Mouse (Mus musculus) CH12.LX (cell line): Measurements from ENCODE around the gene Fcnb. TPM values are rescaled to one million over a fixed set of nuclear protein-coding genes. Genes with fewer than 3 reads are reported as not detected.

Experiments used
- DNase-seq: peaks from one replicate; pipeline ENCODE4 v3.0.0-alpha.2; 2013; ENCODE audit errors: extremely low read depth
- H3K27ac ChIP-seq: 2 replicates; pipeline ENCODE4 v1.5.1; 2012; ENCODE audit warnings: low read depth, mild to moderate bottlenecking, control low read depth, moderate library complexity; ENCODE audit not compliant: insufficient read depth
- H3K27me3 ChIP-seq: replicated peaks from 2 replicates; pipeline ENCODE3; 2012; ENCODE audit warnings: inconsistent platforms
- H3K36me3 ChIP-seq, 2 experiments: replicated peaks in 1 of 2; 2 replicates each; pipeline versions ENCODE3 to v1.6.1; 2012; ENCODE audit warnings: inconsistent platforms in 1 of 2, low read length in 1 of 2, mild to moderate bottlenecking in 1 of 2, mixed read lengths in 1 of 2, moderate library complexity in 1 of 2; ENCODE audit not compliant: control insufficient read depth in 1 of 2, insufficient read depth in 1 of 2
- H3K4me1 ChIP-seq, 2 experiments: 2 replicates each; pipeline ENCODE4 v1.6.1; 2012; ENCODE audit warnings: inconsistent platforms in 1 of 2, moderate library complexity in 1 of 2; ENCODE audit not compliant: insufficient read depth in 2 of 2, control insufficient read depth in 1 of 2
- H3K4me2 ChIP-seq: 2 replicates; pipeline ENCODE4 v1.6.1; 2012; ENCODE audit warnings: low read depth, mild to moderate bottlenecking, control low read depth; ENCODE audit not compliant: poor library complexity, insufficient read depth, severe bottlenecking
- H3K4me3 ChIP-seq, 3 experiments: fragments of 150-350 bp in 1 of 3; sonication (generic) in 1 of 3; replicated peaks in 1 of 3; 2 replicates each; pipeline versions ENCODE3 to v1.5.1; 2011 to 2012; ENCODE audit warnings: low read depth in 2 of 3, low read length in 2 of 3, mild to moderate bottlenecking in 2 of 3, moderate library complexity in 2 of 3, control low read depth in 1 of 3, improper control_type of control experiment in 1 of 3, inconsistent platforms in 1 of 3, mixed read lengths in 1 of 3; ENCODE audit not compliant: poor library complexity in 1 of 3
- H3K79me2 ChIP-seq: replicated peaks from 2 replicates; pipeline ENCODE4 v1.6.1; 2012; ENCODE audit warnings: mild to moderate bottlenecking, moderate library complexity; ENCODE audit not compliant: control insufficient read depth, poor library complexity, insufficient read depth, severe bottlenecking; ENCODE audit errors: extremely low read depth
- H3K9ac ChIP-seq: 2 replicates; pipeline ENCODE4 v1.6.1; 2012; ENCODE audit warnings: low read depth, mild to moderate bottlenecking, control low read depth, moderate library complexity; ENCODE audit not compliant: insufficient read depth
- H3K9me3 ChIP-seq: replicated peaks from 2 replicates; pipeline ENCODE3; 2012; ENCODE audit warnings: low read length, inconsistent platforms, mixed read lengths
- CHD2 ChIP-seq: IDR thresholded peaks from 2 replicates; pipeline ENCODE4 v1.6.1; 2011; ENCODE audit warnings: low read length, improper control_type of control experiment
- ELF1 ChIP-seq: IDR thresholded peaks from 2 replicates; pipeline ENCODE4 v1.6.1; 2014; ENCODE audit warnings: low read depth, mild to moderate bottlenecking, inconsistent platforms, low read length, improper control_type of control experiment
- HCFC1 ChIP-seq: IDR thresholded peaks from 2 replicates; pipeline ENCODE4 v1.6.1; 2012; ENCODE audit warnings: low read depth, mild to moderate bottlenecking, inconsistent platforms, low read length, improper control_type of control experiment
- IRF4 ChIP-seq: IDR thresholded peaks from 2 replicates; pipeline ENCODE4 v1.6.1; 2014; ENCODE audit warnings: low read depth, mild to moderate bottlenecking, inconsistent platforms, low read length, improper control_type of control experiment
- JUN ChIP-seq: IDR thresholded peaks from 2 replicates; pipeline ENCODE4 v1.6.1; 2011; ENCODE audit warnings: low read depth, mild to moderate bottlenecking, low read length, improper control_type of control experiment, moderate library complexity; ENCODE audit not compliant: insufficient read depth
- JUND ChIP-seq: conservative IDR thresholded peaks from 2 replicates; pipeline ENCODE4 v1.6.1; 2011; ENCODE audit warnings: low read depth, low read length, improper control_type of control experiment
- MAZ ChIP-seq: IDR thresholded peaks from 2 replicates; pipeline ENCODE4 v1.6.1; 2012; ENCODE audit warnings: low read depth, mild to moderate bottlenecking, inconsistent platforms, low read length, improper control_type of control experiment, moderate library complexity
- MYC ChIP-seq: IDR thresholded peaks from 2 replicates; pipeline ENCODE4 v1.6.1; 2011; ENCODE audit warnings: low read depth, mild to moderate bottlenecking, improper control_type of control experiment, low read length
- SMC3 ChIP-seq: IDR thresholded peaks from 2 replicates; pipeline ENCODE4 v1.6.1; 2011; ENCODE audit warnings: low read depth, low read length, improper control_type of control experiment
- TBP ChIP-seq: conservative IDR thresholded peaks from 2 replicates; pipeline ENCODE4 v1.6.1; 2011; ENCODE audit warnings: low read depth, low read length, improper control_type of control experiment
- TCF12 ChIP-seq: IDR thresholded peaks from 2 replicates; pipeline ENCODE4 v1.6.1; 2014; ENCODE audit warnings: low read depth, mild to moderate bottlenecking, inconsistent platforms, low read length, improper control_type of control experiment
- USF2 ChIP-seq: conservative IDR thresholded peaks from 2 replicates; pipeline ENCODE4 v1.6.1; 2011; ENCODE audit warnings: low read depth, low read length, improper control_type of control experiment
- ZMIZ1 ChIP-seq: IDR thresholded peaks from 2 replicates; pipeline ENCODE4 v1.6.1; 2012; ENCODE audit warnings: low read depth, mild to moderate bottlenecking, inconsistent platforms, low read length, improper control_type of control experiment
- ZNF384 ChIP-seq: IDR thresholded peaks from 2 replicates; pipeline ENCODE4 v1.6.1; 2012; ENCODE audit warnings: low read depth, low read length, improper control_type of control experiment, inconsistent platforms
- dilution Hi-C: fragments of 300-500 bp; cut with MboI; formaldehyde crosslinking; loops from 2 replicates; pipeline ENCODE4 v1.14.3; 2020; ENCODE audit warnings: low sequenced_read_pairs; ENCODE audit not compliant: extremely low pct_unique_long_range_greater_than_20kb, extremely low pct_ligation_motif_present
- in situ Hi-C: fragments of 300-500 bp; cut with MboI; formaldehyde crosslinking; loops from 3 replicates; pipeline ENCODE4 v1.14.3; 2019; ENCODE audit warnings: low sequenced_read_pairs, low pct_ligation_motif_present, low pct_unique_long_range_greater_than_20kb, mixed read lengths
- polyA plus RNA-seq: library from polyadenylated mRNA; unstranded; fragments of >175 nt; gene quantifications from 2 replicates; pipeline ENCODE4 v1.2.1, GENCODE M21; 2012; ENCODE audit warnings: low read depth; ENCODE audit not compliant: insufficient read length
- total RNA-seq, 2 experiments: library from RNA; depleted of rRNA; stranded (reverse); fragments of 300-350 nt in 1 of 2; fragments of >200 nt in 1 of 2; gene quantifications; 2 replicates each; pipeline ENCODE4 v1.2.3; 2012 to 2014

The Fcnb gene
- total and polyA plus RNA-seq, 3 experiments: not detected

GRCm38 (mm10) chr2:28066686-28067085 lies 18.0 kb downstream of the Fcnb start:
- H3K9ac ChIP-seq: no peak overlapping the region
- H3K4me1 ChIP-seq: no peaks in the 10 kb centered on the region
- in situ Hi-C loops: no loop called here
- DNase-seq: no peak
- no peak overlapping the region for H3K4me2 ChIP-seq
- no peaks in the 10 kb centered on the region for H3K79me2 ChIP-seq
- dilution Hi-C loops: no loop called here
- TF ChIP-seq MYC (no peak), IRF4 (no peak), ELF1 (no peak), TBP (no peak), JUN (no peak), HCFC1 (no peak)
- H3K27ac ChIP-seq: no peak overlapping the region
- H3K4me3 ChIP-seq: no peak overlapping the region
- H3K27me3 ChIP-seq: peaks cover 82% of the 10 kb centered on the region
- H3K9me3 ChIP-seq: no peaks in the 10 kb centered on the region
- H3K36me3 ChIP-seq: no peaks in the 10 kb centered on the region

- dilution Hi-C loops: no loop called here
- TF ChIP-seq JUN: no peak
- TF ChIP-seq SMC3: no peak
- TF ChIP-seq MYC: no peak
- TF ChIP-seq USF2: no peak
- TF ChIP-seq CHD2: no peak
- TF ChIP-seq TCF12: no peak
- TF ChIP-seq ZMIZ1: no peak
- no peak for TF ChIP-seq ZNF384
- TF ChIP-seq JUND: no peak
- TF ChIP-seq MAZ: no peak
- H3K9ac ChIP-seq: no peak overlapping the region
These were observed 19.5 kb downstream of the Fcnb start for GRCm38 (mm10) chr2:28065081-28065651.

More at GRCm38 (mm10) chr2:28065081-28065651, 19.5 kb downstream of the Fcnb start:
- H3K36me3 ChIP-seq: no peaks in the 10 kb centered on the region
- no peaks in the 10 kb centered on the region for H3K4me1 ChIP-seq
- peaks cover 85% of the 10 kb centered on the region for H3K27me3 ChIP-seq
- DNase-seq: no peak
- H3K4me2 ChIP-seq: no peak overlapping the region
- H3K79me2 ChIP-seq: no peaks in the 10 kb centered on the region
- no peaks in the 10 kb centered on the region for H3K9me3 ChIP-seq
- in situ Hi-C loops: no loop called here
- H3K4me3 ChIP-seq: no peak overlapping the region
- no peak overlapping the region for H3K27ac ChIP-seq
